Mouse (Mus musculus) stomach, postnatal 0 days (tissue): ENCODE results near the gene Uri1. TPM values are rescaled to one million over a fixed set of nuclear protein-coding genes. Genes with fewer than 3 reads are reported as not detected.

ENCODE experiments used
- ATAC-seq: fragments of 200-750 bp; cut with Nextera tagmentation; 2 replicates; pipeline ENCODE4 v1.8.0; 2017; ENCODE audit not compliant: low FRiP score, low TSS enrichment
- DNase-seq: peaks from one replicate; pipeline ENCODE4 v3.0.0-alpha.2; 2016; ENCODE audit warnings: low spot score
- H3K27ac ChIP-seq: fragments of 300-500 bp; sonication (generic); replicated peaks from 2 replicates; pipeline ENCODE4 v1.5.1; 2014; ENCODE audit warnings: mild to moderate bottlenecking, control low read depth
- H3K27me3 ChIP-seq: fragments of 300-500 bp; sonication (generic); 2 replicates; pipeline ENCODE4 v1.6.1; 2014; ENCODE audit warnings: low read length; ENCODE audit not compliant: control insufficient read depth, insufficient read depth
- H3K36me3 ChIP-seq: fragments of 300-500 bp; sonication (generic); 2 replicates; pipeline ENCODE4 v1.6.1; 2014; ENCODE audit warnings: low read length, mixed read lengths; ENCODE audit not compliant: control insufficient read depth, insufficient read depth
- H3K4me1 ChIP-seq: fragments of 300-500 bp; sonication (generic); replicated peaks from 2 replicates; pipeline ENCODE4 v1.6.1; 2014; ENCODE audit warnings: antibody characterized with exemption; ENCODE audit not compliant: control insufficient read depth, insufficient read depth
- H3K4me2 ChIP-seq: fragments of 300-500 bp; sonication (generic); replicated peaks from 2 replicates; pipeline ENCODE4 v1.6.1; 2014; ENCODE audit warnings: low read depth, mild to moderate bottlenecking, control low read depth, moderate library complexity
- H3K4me3 ChIP-seq: fragments of 300-500 bp; sonication (generic); 2 replicates; pipeline ENCODE4 v1.5.1; 2014; ENCODE audit warnings: low read depth, low read length, control low read depth
- H3K9ac ChIP-seq: fragments of 300-500 bp; sonication (generic); 2 replicates; pipeline ENCODE4 v1.6.1; 2014; ENCODE audit warnings: mild to moderate bottlenecking, low read length, control low read depth, mixed read lengths
- H3K9me3 ChIP-seq: fragments of 300-500 bp; sonication (generic); 2 replicates; pipeline ENCODE4 v1.6.1; 2016; ENCODE audit warnings: low read length; ENCODE audit not compliant: control insufficient read depth
- CTCF ChIP-seq: IDR thresholded peaks from 2 replicates; pipeline ENCODE4 v1.5.1; 2016; ENCODE audit warnings: antibody characterized with exemption, low read depth, mild to moderate bottlenecking, moderate library complexity
- EP300 ChIP-seq: optimal IDR thresholded peaks from 2 replicates; pipeline ENCODE3; 2016; ENCODE audit warnings: antibody characterized with exemption
- WGBS: fragments of 180-500 bp; shearing (Covaris S2); extraction: QIAGEN DNeasy Blood & Tissue Kit; methylation state at CpG from one replicate; pipeline ENCODE4 v1.1.7; 2014; 5-methylcytosine and 5-hydroxymethylcytosine counted together
- polyA plus RNA-seq: library from polyadenylated mRNA; unstranded; fragments of >200 nt; fragmentation: Nextera tagmentation; extraction: Ambion mirVana; gene quantifications from 2 replicates; pipeline ENCODE4 v1.2.1, GENCODE M21; 2015

Uri1 gene
- polyA plus RNA-seq, 1 experiment from 2014 or later = 28.0 TPM

GRCm38 (mm10) chr7:37931631-37932030 lies 91.7 kb downstream of the Uri1 start:
- Histone ChIP-seq H3K36me3 (no peaks in the 10 kb centered on the region), H3K27ac (no peak overlapping the region), H3K4me1 (peaks cover 3% of the 10 kb centered on the region; the same call in 1 of the 2 replicates), H3K9ac (no peak overlapping the region), H3K9me3 (no peaks in the 10 kb centered on the region), H3K4me3 (no peak overlapping the region), H3K4me2 (no peak overlapping the region), H3K27me3 (no peaks in the 10 kb centered on the region)
- DNase-seq = no peak
- ATAC-seq = 0 out of 2 replicates have a peak, but pooled peaks have one; percentile 44
- TF ChIP-seq CTCF = no peak
- no peak for TF ChIP-seq EP300
- 11% methylated on average over 3 of the region's 3 CpGs for WGBS

DNA sequence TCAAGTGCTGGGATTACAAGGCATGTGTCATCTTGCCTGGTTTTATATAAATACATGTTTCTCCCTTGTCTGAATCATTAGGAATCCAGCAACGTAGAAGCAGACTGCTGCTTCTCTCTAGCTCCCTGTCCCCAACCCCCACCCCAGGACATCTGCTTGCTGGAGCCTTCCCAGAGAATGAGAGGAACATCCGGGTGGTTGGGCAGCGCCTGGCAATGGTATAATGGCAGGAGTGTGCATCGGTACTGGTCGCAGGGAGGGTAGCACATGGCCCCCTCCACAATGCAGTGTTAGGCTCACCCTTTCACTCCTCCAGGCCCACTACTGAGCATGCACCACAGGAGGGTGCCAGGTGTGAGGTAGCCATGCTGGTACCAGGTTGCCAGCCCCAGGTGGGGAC lies 93.6 kb downstream of the Uri1 start:
- ATAC-seq = peak; percentile 33; the same call in 1 of the 2 replicates
- no peaks in the 10 kb centered on the region for H3K36me3 ChIP-seq

GRCm38 (mm10) chr7:37922999-37923398 lies 100.4 kb downstream of the Uri1 start:
- H3K4me2 ChIP-seq = no peak overlapping the region
- no peak overlapping the region for H3K9ac ChIP-seq
- H3K27me3 ChIP-seq = no peaks in the 10 kb centered on the region
- no peak overlapping the region for H3K4me3 ChIP-seq
- 80% methylated on average over 4 of the region's 4 CpGs for WGBS
- no peaks in the 10 kb centered on the region for H3K36me3 ChIP-seq
- H3K4me1 ChIP-seq = no peaks in the 10 kb centered on the region
- no peaks in the 10 kb centered on the region for H3K9me3 ChIP-seq
- no peak overlapping the region for H3K27ac ChIP-seq
- TF ChIP-seq EP300 = no peak
- TF ChIP-seq CTCF = peak; percentile 27; the same call in 1 of the 2 replicates
- DNase-seq = no peak
- ATAC-seq = no peak

More for the DNA sequence above, 93.6 kb downstream of the Uri1 start:
- Histone ChIP-seq H3K4me2 (no peak overlapping the region), H3K27ac (no peak overlapping the region), H3K9ac (no peak overlapping the region), H3K4me1 (peaks cover 3% of the 10 kb centered on the region; the same call in 1 of the 2 replicates), H3K27me3 (no peaks in the 10 kb centered on the region), H3K9me3 (no peaks in the 10 kb centered on the region), H3K4me3 (no peak overlapping the region)
- WGBS = 47% methylated on average over 5 of the region's 5 CpGs
- no peak for DNase-seq
- TF ChIP-seq CTCF (no peak), EP300 (no peak)

DNA sequence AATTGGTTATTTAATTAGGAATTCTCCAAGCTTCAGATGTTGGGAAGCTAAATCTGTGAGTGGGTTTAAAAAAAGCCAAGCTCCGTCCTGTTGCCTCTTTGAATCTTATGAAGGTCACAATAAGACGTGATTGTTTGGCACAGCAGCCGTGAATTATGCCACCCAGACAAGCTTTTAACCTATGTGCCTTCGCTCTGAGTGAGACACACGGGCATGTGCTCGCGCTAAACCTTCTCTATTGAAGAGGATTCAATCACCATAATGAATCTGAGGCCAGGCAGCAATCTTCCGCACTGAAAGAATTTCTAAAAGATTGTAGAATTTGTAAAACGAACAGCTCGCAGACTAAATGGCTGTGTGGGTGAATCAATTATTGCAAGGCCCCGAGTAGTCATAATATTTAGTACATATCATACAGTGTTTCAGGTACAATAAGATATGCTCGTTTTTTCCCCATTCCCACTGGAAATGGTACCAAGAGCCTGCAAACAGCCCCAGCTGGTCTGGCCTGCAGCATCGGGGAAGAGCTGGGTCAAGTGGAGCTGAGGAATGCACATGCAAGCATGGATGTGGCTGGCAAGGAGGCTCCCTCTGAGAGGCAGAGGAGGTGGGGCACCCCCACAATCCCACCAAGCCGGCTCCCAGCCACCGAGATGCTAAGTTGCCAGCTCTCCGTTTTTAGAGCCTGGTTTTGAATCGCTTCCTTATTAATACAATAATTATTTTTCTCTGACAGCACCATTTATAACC lies 101.5 kb downstream of the Uri1 start:
- 62% methylated on average over 17 of the region's 17 CpGs for WGBS
- no peaks in the 10 kb centered on the region for H3K36me3 ChIP-seq
- no peak overlapping the region for H3K27ac ChIP-seq
- H3K9me3 ChIP-seq = no peaks in the 10 kb centered on the region
- DNase-seq (no peak), ATAC-seq (no peak)
- TF ChIP-seq CTCF (no peak), EP300 (no peak)
- no peak overlapping the region for H3K4me3 ChIP-seq
- H3K9ac ChIP-seq = no peak overlapping the region
- no peak overlapping the region for H3K4me2 ChIP-seq
- no peaks in the 10 kb centered on the region for H3K27me3 ChIP-seq
- no peaks in the 10 kb centered on the region for H3K4me1 ChIP-seq

- no peak overlapping the region for H3K27ac ChIP-seq
- no peak overlapping the region for H3K9ac ChIP-seq
- H3K9me3 ChIP-seq = no peaks in the 10 kb centered on the region
- TF ChIP-seq EP300 (no peak), CTCF (no peak)
- no peak overlapping the region for H3K4me2 ChIP-seq
- H3K4me3 ChIP-seq = no peak overlapping the region
- WGBS = 46% methylated on average over 10 of the region's 10 CpGs
- H3K4me1 ChIP-seq = no peaks in the 10 kb centered on the region
- no peaks in the 10 kb centered on the region for H3K36me3 ChIP-seq
- ATAC-seq = no peak
- no peak for DNase-seq
- H3K27me3 ChIP-seq = no peaks in the 10 kb centered on the region
Observed at GRCm38 (mm10) chr7:37918926-37919325, 104.4 kb downstream of the Uri1 start.

- ATAC-seq = no peak
- no peak for TF ChIP-seq EP300
- no peak for TF ChIP-seq CTCF
Observed at GRCm38 (mm10) chr7:37916762-37917439, 106.5 kb downstream of the Uri1 start.

More at GRCm38 (mm10) chr7:37916762-37917439, 106.5 kb downstream of the Uri1 start:
- H3K27ac ChIP-seq = no peak overlapping the region
- no peak overlapping the region for H3K4me3 ChIP-seq
- H3K9me3 ChIP-seq = no peaks in the 10 kb centered on the region
- DNase-seq = no peak
- 62% methylated on average over 18 of the region's 18 CpGs for WGBS
- no peaks in the 10 kb centered on the region for H3K27me3 ChIP-seq
- H3K36me3 ChIP-seq = no peaks in the 10 kb centered on the region
- H3K4me2 ChIP-seq = no peak overlapping the region
- no peak overlapping the region for H3K9ac ChIP-seq
- H3K4me1 ChIP-seq = no peaks in the 10 kb centered on the region
